Mouse (Mus musculus) testis, adult 2 months (tissue): ENCODE results near the gene Hpse2.

ENCODE experiments used
- CTCF ChIP-seq: fragments of 200-500 bp; IDR thresholded peaks from 2 replicates; pipeline ENCODE4 v1.5.1; 2012; ENCODE audit warnings: low read depth, mild to moderate bottlenecking, inconsistent platforms, low read length, moderate library complexity; ENCODE audit not compliant: control insufficient read depth, insufficient read depth, insufficient replicate concordance
- POLR2A ChIP-seq: fragments of 200-500 bp; IDR thresholded peaks from 2 replicates; pipeline ENCODE4 v1.6.1; 2012; ENCODE audit warnings: low read depth, mild to moderate bottlenecking, inconsistent platforms, low read length, moderate library complexity; ENCODE audit not compliant: control insufficient read depth

DNA sequence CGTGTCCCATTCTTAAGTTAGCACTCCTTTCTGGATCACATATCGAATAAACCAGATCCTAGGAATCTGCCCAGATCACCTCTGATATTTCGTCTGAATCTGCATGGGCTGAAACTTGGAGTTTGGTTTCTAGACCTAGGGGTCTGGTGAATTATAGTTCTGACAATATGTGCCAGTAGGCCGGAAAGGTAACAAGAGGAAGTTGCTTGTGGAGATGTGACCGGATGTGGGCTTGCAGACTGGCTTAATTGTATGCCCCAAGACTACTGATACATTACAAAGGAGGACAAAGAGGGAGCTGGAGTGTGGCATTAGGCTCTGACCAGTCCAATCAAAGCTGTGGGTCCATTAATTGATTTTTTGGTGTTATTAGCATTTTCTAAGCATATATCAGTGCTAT lies 568.0 kb downstream of the Hpse2 start:
- TF ChIP-seq CTCF (no peak), POLR2A (no peak)
